Mouse (Mus musculus) cortical plate, adult 2 months (tissue): ENCODE results near the gene Mmp25. TPM values are rescaled to one million over a fixed set of nuclear protein-coding genes. Genes with fewer than 3 reads are reported as not detected.
A peak's percentile ranks its signal among the peaks of the same experiment; 100 is the strongest.

ENCODE experiments used
- H3K27ac ChIP-seq: fragments of 200-500 bp; 2 replicates; pipeline ENCODE4 v1.5.1; 2012; ENCODE audit warnings: low read length, control low read depth, inconsistent platforms; ENCODE audit not compliant: insufficient read depth
- H3K4me1 ChIP-seq: fragments of 200-500 bp; 2 replicates; pipeline ENCODE4 v1.6.1; 2011; ENCODE audit warnings: low read length; ENCODE audit not compliant: control insufficient read depth, insufficient read depth
- H3K4me3 ChIP-seq: fragments of 200-500 bp; 2 replicates; pipeline ENCODE4 v1.5.1; 2011; ENCODE audit warnings: mild to moderate bottlenecking, low read length, control low read depth; ENCODE audit not compliant: insufficient read depth
- CTCF ChIP-seq: fragments of 200-500 bp; IDR thresholded peaks from 2 replicates; pipeline ENCODE4 v1.5.1; 2011; ENCODE audit warnings: mild to moderate bottlenecking, control low read depth, low read length; ENCODE audit not compliant: insufficient read depth; ENCODE audit errors: extremely low read depth
- POLR2A ChIP-seq: fragments of 200-500 bp; IDR thresholded peaks from 2 replicates; pipeline ENCODE4 v1.6.1; 2011; ENCODE audit warnings: mild to moderate bottlenecking, low read length, control low read depth; ENCODE audit not compliant: insufficient read depth; ENCODE audit errors: extremely low read depth
- polyA plus RNA-seq: library from polyadenylated mRNA; depleted of rRNA; stranded (reverse); fragments of >200 nt; gene quantifications from 2 replicates; pipeline ENCODE4 v1.2.3, GENCODE M21; 2012

The Mmp25 gene
- polyA plus RNA-seq, 1 experiment: 0.23 TPM

DNA sequence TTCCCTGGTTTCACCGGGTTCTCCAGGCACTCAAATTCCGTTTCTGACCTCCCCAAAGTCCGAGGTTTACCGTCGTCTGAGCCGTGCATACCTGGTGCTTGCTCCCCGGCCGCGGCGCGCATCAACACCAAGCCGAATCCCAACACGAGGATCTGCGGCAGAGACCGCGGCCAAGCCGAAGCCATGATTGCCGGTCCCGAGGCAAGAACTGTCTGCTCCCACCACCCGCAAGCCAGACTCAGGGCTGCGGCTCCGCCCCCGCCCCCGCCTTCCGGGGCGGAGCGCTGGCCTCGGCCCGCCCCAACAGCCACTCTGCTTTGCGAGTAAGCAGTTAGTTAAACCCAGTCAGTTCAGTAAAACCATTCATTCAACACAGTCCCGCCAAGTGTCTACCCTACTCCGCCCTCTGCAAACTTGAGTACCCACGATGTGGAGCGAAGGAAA lies 32.2 kb upstream of the Mmp25 start, which contains the start of gene Tnfrsf12a:
Tnfrsf12a (minus strand) TSS at position 233 of the 444 bp plus-strand sequence.
- TF ChIP-seq POLR2A: peak; percentile 86
- TF ChIP-seq CTCF: no peak
- Histone ChIP-seq H3K4me3 (peak within 1 kb of the TSS; percentile 34), H3K4me1 (peaks cover 2% of the 10 kb centered on the region), H3K27ac (no peak within 1 kb of the TSS)

DNA sequence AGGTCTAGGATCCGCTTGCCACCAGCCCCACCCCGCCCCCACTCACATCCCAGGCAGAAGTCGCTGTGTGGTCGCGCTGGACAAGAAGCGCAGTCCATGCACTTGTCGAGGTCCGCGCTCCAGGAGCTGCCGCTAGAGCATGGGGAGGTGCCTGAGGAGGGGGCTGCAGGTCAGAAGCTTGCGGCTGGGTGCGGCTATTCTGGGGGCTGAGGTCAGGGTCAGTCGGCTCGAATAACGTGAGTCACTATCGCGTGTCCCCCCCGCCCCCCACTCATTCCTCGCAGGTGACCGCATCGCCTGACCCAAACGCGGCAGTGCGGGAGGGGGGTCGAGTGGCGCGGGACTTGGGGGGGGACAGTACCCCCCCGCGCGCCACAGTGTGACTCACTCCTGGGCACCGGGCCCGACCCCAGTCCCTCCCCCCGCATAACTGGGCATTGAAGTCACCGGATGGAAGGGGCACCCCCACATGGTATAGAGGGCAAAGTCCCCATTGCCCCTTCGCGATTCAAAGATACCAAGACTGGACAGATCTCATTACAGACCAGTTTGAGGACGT lies 31.5 kb upstream of the Mmp25 start:
- H3K4me1 ChIP-seq: peaks cover 2% of the 10 kb centered on the region

GRCm38 (mm10) chr17:23675564-23676281 lies 30.6 kb upstream of the Mmp25 start:
- Histone ChIP-seq H3K4me1 (peaks cover 2% of the 10 kb centered on the region), H3K4me3 (peak overlapping the region; percentile 34), H3K27ac (no peak overlapping the region)
- no peak for TF ChIP-seq CTCF
- no peak for TF ChIP-seq POLR2A

More for the DNA sequence above, 31.5 kb upstream of the Mmp25 start:
- peak overlapping the region; percentile 34 for H3K4me3 ChIP-seq
- TF ChIP-seq CTCF (no peak), POLR2A (no peak)
- H3K27ac ChIP-seq: no peak overlapping the region

GRCm38 (mm10) chr17:23675127-23675526 lies 30.1 kb upstream of the Mmp25 start:
- peak overlapping the region; percentile 66; the same call in 1 of the 2 replicates for H3K4me3 ChIP-seq
- peaks cover 2% of the 10 kb centered on the region for H3K4me1 ChIP-seq
- TF ChIP-seq CTCF: no peak

DNA sequence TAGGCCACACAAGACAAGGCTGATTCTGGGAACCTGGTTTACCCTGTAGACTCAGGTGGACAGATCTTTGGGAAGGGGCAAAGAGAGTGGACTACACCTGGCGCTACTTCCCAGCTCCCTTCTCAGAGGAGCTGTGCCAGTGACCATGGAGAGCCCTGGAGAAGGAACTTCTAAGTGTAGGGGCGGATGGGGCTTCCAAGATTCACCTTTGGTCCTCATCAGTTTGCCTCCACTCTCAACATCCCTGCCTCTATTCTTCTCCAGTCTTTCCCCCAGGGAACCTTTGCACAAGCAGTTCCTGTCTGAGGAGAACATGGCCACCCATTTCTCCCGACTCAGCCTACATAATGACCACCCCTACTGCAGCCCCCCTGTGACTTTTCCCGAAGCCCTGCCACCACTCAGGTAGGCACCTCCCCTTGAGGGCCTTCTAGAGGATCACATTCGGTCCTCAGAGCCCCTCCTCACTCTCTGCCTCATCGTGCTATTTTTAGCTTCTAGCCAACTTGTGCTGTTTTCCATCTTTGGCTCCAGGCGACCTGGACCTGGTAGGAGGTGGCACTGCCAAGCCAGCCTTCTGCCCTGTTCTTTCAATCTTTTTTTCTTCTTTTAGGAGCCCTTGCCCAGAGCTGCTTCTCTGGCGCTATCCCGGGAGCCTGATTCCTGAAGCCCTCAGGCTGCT lies 29.3 kb upstream of the Mmp25 start:
- TF ChIP-seq CTCF (no peak), POLR2A (no peak)
- peaks cover 2% of the 10 kb centered on the region for H3K4me1 ChIP-seq
- H3K27ac ChIP-seq: peak overlapping the region; percentile 51
- peak overlapping the region; percentile 66 for H3K4me3 ChIP-seq

More at GRCm38 (mm10) chr17:23675127-23675526, 30.1 kb upstream of the Mmp25 start:
- H3K27ac ChIP-seq: peak overlapping the region; percentile 51; the same call in 1 of the 2 replicates

DNA sequence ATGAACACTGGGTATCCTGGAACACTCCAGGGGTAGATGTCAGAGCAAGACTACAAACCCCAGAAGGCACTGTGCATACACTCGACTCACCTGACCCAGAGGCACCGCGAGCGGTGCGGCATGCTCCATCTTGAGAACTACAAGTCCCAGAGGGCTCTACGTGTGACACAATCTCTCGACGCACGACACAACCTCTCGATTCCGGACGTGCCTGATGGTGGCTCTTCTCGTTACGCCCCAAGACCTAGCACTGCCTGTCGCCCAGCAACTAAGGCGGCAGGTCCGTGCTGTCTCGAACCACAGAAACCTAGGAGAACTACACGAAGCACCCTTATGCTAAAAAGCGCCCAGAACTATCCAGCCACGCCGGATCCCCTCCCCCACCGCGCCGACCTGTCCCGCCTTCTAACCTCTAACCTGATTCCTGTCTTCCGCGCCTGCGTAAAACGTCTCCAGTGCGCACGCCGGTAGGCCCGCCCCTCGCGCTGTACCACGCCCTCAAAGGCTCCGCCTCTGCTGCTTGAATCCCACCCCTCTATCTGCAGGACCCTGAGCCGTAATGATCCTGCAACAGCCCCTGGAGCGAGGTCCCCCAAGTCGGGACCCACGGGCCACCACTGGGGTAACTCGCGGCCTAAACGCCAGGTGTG lies 28.5 kb upstream of the Mmp25 start, which contains the start of the genes Hcfc1r1 and Thoc6:
Hcfc1r1 (plus strand) TSS at position 173 of the 650 bp plus-strand sequence.
Thoc6 (minus strand) TSS at position 459 of the 650 bp plus-strand sequence.
- TF ChIP-seq CTCF: no peak
- peak; percentile 83 for TF ChIP-seq POLR2A
- peak within 1 kb of the TSS; percentile 66 for H3K4me3 ChIP-seq
- H3K4me1 ChIP-seq: peaks cover 2% of the 10 kb centered on the region
- H3K27ac ChIP-seq: peak within 1 kb of the TSS; percentile 79

GRCm38 (mm10) chr17:23672761-23673160 lies 27.7 kb upstream of the Mmp25 start:
- peak overlapping the region; percentile 66; the same call in 1 of the 2 replicates for H3K4me3 ChIP-seq
- TF ChIP-seq POLR2A: no peak
- no peak for TF ChIP-seq CTCF
- H3K4me1 ChIP-seq: peaks cover 2% of the 10 kb centered on the region
- no peak overlapping the region for H3K27ac ChIP-seq

- H3K4me3 ChIP-seq: no peak overlapping the region
- no peak overlapping the region for H3K27ac ChIP-seq
- TF ChIP-seq CTCF (no peak), POLR2A (no peak)
- H3K4me1 ChIP-seq: peaks cover 2% of the 10 kb centered on the region; the same call in 1 of the 2 replicates
Observed at GRCm38 (mm10) chr17:23671519-23671918, 26.4 kb upstream of the Mmp25 start.

DNA sequence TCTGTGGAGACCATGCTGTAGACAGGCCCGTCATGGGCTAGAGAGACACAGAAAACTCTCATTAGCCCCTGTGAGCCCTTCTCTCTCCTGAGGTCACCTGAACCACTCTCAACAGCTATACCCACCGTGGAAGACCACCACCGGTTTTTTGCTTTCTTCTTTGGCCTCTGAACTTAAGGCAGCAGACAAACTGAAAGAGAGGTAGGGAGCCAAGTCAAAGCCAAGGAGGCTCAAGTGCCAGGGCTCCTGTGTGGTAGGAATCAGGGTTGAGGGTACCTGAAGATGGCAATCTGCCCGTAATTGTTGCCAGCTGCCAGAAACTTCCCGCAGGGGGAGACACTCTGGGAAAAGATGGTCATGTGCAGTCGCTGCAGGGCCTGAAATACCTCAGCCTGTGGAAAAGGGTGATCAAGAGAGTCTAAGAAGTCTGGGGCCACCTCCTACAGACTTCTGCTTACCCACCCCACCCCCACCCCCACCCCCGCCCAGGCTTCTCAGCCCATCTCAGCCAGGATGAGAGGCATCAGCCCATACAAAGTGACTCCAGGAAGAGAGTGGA lies 25.5 kb upstream of the Mmp25 start:
- TF ChIP-seq CTCF: no peak
- TF ChIP-seq POLR2A: no peak
- Histone ChIP-seq H3K4me3 (no peak overlapping the region), H3K4me1 (peaks cover 2% of the 10 kb centered on the region; the same call in 1 of the 2 replicates), H3K27ac (no peak overlapping the region)
